Mouse (Mus musculus): ENCODE results near the gene Slc15a4. TPM values are rescaled to one million over a fixed set of nuclear protein-coding genes. Genes with fewer than 3 reads are reported as not detected.

Slc15a4 gene
- 10 to 100 TPM; 23.8 to 25.3 TPM for total RNA-seq (2021)
- long read RNA-seq, experiment 1, transcript Slc15a4-201 (8 exons, 2,732 nt): major isoform, 30 of 52 reads
- long read RNA-seq, experiment 1, partial matches to known transcripts: 2 of 52 reads
- long read RNA-seq, experiment 1, other reads (novel, unspliced or antisense): 15 of 52 reads
- long read RNA-seq, experiment 2, transcript Slc15a4-201 (8 exons, 2,732 nt): major isoform, 12 of 19 reads
- long read RNA-seq, experiment 2, partial matches to known transcripts: 0 of 19 reads
- long read RNA-seq, experiment 2, other reads (novel, unspliced or antisense): 6 of 19 reads

DNA sequence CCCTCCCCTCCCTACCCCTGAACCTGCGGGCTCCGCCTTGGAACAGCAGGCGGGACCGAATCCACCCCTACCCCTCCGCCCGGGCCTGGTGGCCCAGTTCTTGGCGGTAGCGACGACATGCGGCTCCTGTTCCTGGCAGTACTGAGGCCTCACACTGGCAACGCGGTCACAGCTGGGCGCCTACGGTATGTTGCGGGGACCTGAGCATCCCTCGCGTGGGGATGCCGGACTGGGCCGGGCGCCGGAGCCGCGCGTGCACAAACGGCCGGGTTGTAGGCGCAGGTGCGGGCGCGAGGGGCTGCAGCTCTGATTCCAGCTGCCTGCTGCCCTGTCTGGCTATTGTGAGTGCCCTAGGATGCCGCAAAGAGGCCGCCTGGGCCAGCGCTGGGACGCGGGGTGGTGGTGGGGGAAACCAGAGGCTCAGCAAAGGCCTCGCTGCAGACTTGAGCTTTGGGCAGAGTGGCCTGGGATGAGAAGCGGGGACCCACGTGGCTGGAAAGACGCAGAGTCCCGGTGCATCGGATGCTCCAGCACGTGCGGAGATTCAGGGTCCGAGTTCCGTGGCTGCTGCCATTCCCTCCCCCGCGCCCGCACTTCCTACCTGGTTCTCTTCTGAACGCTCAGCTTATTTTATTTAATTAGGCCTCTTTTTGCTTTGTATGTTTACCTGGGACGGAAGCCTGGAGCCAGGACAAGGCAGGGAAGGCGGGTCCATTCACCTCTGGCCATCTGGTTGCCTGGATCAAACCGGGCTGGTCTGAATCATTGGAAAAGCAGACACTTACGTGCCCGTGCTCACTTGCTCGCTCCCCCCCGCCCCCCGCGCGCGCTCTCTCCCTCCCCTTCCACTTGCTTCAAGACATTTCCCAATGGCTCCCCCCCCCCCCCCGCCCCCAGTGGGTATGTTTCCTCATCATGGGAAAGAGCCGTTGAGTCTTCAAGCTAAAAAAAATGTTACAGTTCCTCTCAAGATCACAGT, at the start of gene Slc15a4, which contains the start of gene Glt1d1:
Gene Slc15a4 (minus strand): TSS at position 731 of the 979 bp plus-strand sequence.
Gene Glt1d1 (plus strand): TSS at position 96 of the 979 bp plus-strand sequence.
- DNase-seq: no peak

- no peak for DNase-seq
Observed at GRCm38 (mm10) chr5:127678501-127678900, 45.8 kb upstream of the Slc15a4 start.

DNA sequence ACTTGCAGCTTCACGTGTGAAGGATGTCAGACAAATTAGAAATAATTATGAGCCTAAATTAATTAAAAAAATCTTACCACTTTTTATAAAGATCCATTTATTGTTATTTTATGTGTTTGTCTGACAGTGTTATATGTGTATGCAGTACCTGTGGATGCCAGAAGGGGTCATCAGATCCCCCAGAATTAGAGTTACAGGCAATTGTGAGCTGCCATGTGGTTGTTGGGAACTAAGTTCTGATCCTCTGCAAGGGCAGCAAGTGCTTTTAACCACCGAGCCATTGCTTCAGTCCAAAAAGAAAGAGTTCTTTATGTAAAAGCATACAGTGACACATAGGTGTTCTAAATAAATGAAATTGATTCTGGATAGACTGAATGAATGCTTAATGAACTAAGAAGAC, 44.9 kb upstream of the Slc15a4 start:
- no peak for DNase-seq

GRCm38 (mm10) chr5:127673913-127674312, 41.2 kb upstream of the Slc15a4 start:
- DNase-seq: no peak

- no peak for DNase-seq
Observed at GRCm38 (mm10) chr5:127660979-127661378, 28.3 kb upstream of the Slc15a4 start.

- DNase-seq: no peak
Observed at GRCm38 (mm10) chr5:127660267-127660666, 27.6 kb upstream of the Slc15a4 start.

DNA sequence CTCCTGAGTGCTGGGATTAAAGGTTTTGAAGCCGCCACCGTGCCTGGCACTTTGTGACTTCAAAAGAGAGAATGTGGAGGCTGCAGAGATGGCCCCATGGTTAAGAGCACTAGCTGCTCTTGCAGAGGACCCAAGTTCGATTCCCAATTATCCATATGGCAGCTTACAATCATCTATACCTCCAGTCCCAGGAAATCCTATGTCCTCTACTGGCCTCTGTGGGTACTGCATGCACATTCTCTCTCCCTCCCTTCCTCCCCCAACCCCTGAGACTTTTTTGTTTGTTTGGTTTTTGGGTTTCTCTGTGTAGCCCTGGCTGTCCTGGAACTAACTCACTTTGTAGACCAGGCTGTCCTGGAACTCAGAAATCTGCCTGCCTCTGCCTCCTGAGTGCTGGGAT, 26.6 kb upstream of the Slc15a4 start:
- DNase-seq: no peak

GRCm38 (mm10) chr5:127658257-127658656, 25.6 kb upstream of the Slc15a4 start:
- no peak for DNase-seq

GRCm38 (mm10) chr5:127649077-127649476, 16.4 kb upstream of the Slc15a4 start:
- peak in 1 of 2 experiments; percentile 36 for DNase-seq

DNA sequence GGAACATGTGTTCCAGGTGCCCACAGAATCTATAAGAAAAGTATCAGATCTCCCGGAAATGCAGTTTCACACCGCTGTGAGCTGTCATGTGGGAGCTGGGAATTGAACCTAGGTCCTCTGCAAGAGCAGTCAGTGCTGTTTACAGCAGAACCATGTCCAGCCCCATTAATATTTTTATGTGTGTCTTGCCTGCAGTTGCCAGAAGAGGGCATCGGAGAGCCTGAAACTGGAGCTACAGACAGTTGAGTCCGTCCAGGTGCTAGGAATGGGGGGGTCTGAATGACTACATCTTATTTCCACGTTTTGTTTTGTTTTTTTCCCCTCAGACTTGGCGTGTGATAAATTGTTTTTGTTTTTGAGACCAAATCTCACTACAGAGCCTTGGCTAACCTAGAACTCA, 15.3 kb upstream of the Slc15a4 start:
- DNase-seq: peak in 1 of 2 experiments; percentile 8

DNA sequence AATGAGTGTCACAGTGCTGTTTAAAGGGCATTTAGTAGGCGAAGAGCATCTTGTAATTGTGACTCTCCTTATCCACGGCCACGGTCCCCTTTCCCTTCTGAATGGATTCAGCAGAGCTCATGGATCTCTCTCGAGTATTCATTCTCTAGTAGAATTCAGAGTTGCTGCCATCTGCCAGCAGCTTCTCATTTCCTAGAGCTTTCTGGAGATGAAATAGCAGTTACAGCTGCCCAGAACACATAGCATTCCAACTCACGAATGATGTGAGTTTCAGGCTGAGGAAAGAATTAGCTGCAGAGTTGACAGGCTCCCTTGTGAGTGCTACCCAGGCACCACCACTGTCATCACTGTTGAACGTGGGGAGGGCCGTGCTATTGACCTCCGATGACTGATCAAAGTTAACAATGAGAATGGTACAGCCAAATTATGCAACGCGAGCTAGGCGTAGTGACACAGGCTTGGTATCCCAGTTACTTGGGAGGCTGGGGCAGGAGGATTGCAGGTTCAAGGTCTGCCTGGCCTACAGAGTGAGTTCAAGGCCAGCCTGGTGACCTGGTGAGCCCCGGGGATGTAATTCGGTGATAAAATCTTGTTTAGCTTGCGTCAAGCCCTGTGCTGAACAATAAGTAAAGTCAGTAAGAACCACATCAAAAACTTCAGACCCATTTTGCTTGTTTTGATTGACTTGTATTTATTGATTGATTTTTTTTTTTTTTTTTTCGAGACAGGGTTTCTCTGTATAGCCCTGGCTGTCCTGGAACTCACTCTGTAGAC, 8.7 kb upstream of the Slc15a4 start:
- DNase-seq: no peak

GRCm38 (mm10) chr5:127640359-127640758, 7.7 kb upstream of the Slc15a4 start:
- no peak for DNase-seq

- no peak for DNase-seq
Observed at GRCm38 (mm10) chr5:127639635-127640034, 6.9 kb upstream of the Slc15a4 start.

GRCm38 (mm10) chr5:127639067-127639605, 6.4 kb upstream of the Slc15a4 start:
- no peak for DNase-seq

DNA sequence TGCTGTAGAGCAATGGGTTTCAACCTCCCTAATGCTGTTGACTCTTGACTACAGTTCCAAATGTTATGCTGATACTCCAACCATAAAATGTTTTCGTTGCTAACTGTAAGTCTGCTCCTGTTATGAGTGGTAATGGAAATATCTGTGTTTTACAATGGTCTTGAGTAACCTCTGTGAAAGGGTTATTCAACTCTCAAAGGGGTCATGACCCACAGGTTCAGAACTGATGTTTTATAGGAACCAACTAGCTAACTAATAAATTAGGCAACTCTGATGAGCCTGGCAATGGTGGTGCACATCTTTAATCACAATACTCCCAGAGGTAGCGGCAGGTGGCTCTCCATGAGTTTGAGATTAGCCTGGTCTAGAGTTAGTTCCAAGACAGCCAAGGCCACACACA, 5.5 kb upstream of the Slc15a4 start:
- DNase-seq: no peak

GRCm38 (mm10) chr5:127637622-127638021, 4.9 kb upstream of the Slc15a4 start:
- DNase-seq: peak in 1 of 2 experiments; percentile 15

- DNase-seq: no peak
Observed at GRCm38 (mm10) chr5:127633666-127634065, 969 bp upstream of the Slc15a4 start.

- no peak for DNase-seq
Observed at GRCm38 (mm10) chr5:127633188-127633587, 491 bp upstream of the Slc15a4 start.

DNA sequence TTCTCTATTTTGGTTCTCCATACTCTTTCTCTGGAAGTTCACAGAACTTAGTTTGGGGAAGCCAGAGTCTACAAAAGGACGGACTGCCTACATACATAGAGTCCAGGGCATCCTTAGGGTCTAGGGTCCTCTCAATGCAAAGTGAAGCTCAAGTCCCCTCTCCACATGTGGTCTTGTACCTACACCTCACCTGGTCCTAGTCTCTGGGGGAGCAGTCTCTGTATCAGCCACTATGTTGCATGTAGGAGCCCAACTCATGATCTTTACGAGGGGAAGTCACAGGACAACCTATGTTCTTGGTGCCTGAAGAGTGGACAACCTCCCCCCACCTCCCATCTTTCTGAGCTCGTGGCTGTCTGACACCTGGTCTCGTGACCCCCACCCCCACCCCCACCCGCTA, 1.0 kb downstream of the Slc15a4 start:
- DNase-seq: no peak

GRCm38 (mm10) chr5:127627242-127627641, 5.5 kb downstream of the Slc15a4 start:
- no peak for DNase-seq

GRCm38 (mm10) chr5:127624427-127625213, 8.1 kb downstream of the Slc15a4 start:
- DNase-seq: no peak
